Mouse (Mus musculus): ENCODE measurements around the gene Zfp27. TPM values are rescaled to one million over a fixed set of nuclear protein-coding genes. Genes with fewer than 3 reads are reported as not detected.

The Zfp27 gene
- polyA plus RNA-seq (2012; rRNA removed) = 10.5 and 13.5 TPM in 2 replicates

GRCm38 (mm10) chr7:29905966-29906681 is at the start of gene Zfp27:
Gene Zfp27 (minus strand): TSS chr7:29906572.

GRCm38 (mm10) chr7:29953513-29954401 is 47.4 kb upstream of the Zfp27 start, which contains the start of gene Zfp74:
Gene Zfp74 (minus strand): TSS chr7:29954089.

GRCm38 (mm10) chr7:29908130-29908950 is 2.0 kb upstream of the Zfp27 start, which contains the start of gene Zfp383:
Gene Zfp383 (plus strand): TSS chr7:29908223.

GRCm38 (mm10) chr7:29859532-29860517 is 46.5 kb downstream of the Zfp27 start, which contains the start of gene Zfp420:
Gene Zfp420 (plus strand): TSS chr7:29859979.

GRCm38 (mm10) chr7:29853219-29853842 is 53.0 kb downstream of the Zfp27 start, which contains the start of gene Zfp940:
Gene Zfp940 (minus strand): TSS chr7:29853669.

Other genes with a start within 250 kb of the Zfp27 start
- 0.02 and 0.10 TPM in 2 replicates for gene Catsperg2, start 179.5 kb downstream of the Zfp27 start, polyA plus RNA-seq (2012; rRNA removed)
- 10.6 and 12.1 TPM in 2 replicates for gene Zfp84, start 138.0 kb downstream of the Zfp27 start, polyA plus RNA-seq (2012; rRNA removed)
- gene Zfp30, start 122.6 kb downstream of the Zfp27 start, polyA plus RNA-seq (2012; rRNA removed) = 7.7 and 9.1 TPM in 2 replicates
- 12.5 and 13.4 TPM in 2 replicates for gene Zfp790, start 90.5 kb downstream of the Zfp27 start, polyA plus RNA-seq (2012; rRNA removed)
- 6.7 and 7.2 TPM in 2 replicates for gene Zfp940, start 52.9 kb downstream of the Zfp27 start, polyA plus RNA-seq (2012; rRNA removed)
- 7.7 and 12.2 TPM in 2 replicates for gene Zfp420, start 46.6 kb downstream of the Zfp27 start, polyA plus RNA-seq (2012; rRNA removed)
- gene Zfp383, start 1.7 kb upstream of the Zfp27 start, polyA plus RNA-seq (2012; rRNA removed) = 9.7 and 16.0 TPM in 2 replicates
- 11.8 and 12.0 TPM in 2 replicates for gene Zfp74, start 47.5 kb upstream of the Zfp27 start, polyA plus RNA-seq (2012; rRNA removed)
- 14.7 and 24.0 TPM in 2 replicates for gene Zfp568, start 77.4 kb upstream of the Zfp27 start, polyA plus RNA-seq (2012; rRNA removed)
- 7.2 and 7.6 TPM in 2 replicates for gene Zfp14, start 144.8 kb upstream of the Zfp27 start, polyA plus RNA-seq (2012; rRNA removed)
- gene Zfp82, start 166.3 kb upstream of the Zfp27 start, polyA plus RNA-seq (2012; rRNA removed) = 3.7 and 4.0 TPM in 2 replicates
- gene Gm26920, start 183.8 kb upstream of the Zfp27 start, polyA plus RNA-seq (2012; rRNA removed) = 0.67 and 0.83 TPM in 2 replicates
- 9.4 and 11.1 TPM in 2 replicates for gene Zfp566, start 184.0 kb upstream of the Zfp27 start, polyA plus RNA-seq (2012; rRNA removed)
- gene Zfp260, start 188.2 kb upstream of the Zfp27 start, polyA plus RNA-seq (2012; rRNA removed) = 42.7 and 66.9 TPM in 2 replicates
- 6.6 and 7.4 TPM in 2 replicates for gene Zfp382, start 215.4 kb upstream of the Zfp27 start, polyA plus RNA-seq (2012; rRNA removed)